Mouse (Mus musculus) liver, postnatal 0 days (tissue): ENCODE measurements around the gene Acsbg2.

Experiments used
- CTCF ChIP-seq: sonication (generic); IDR thresholded peaks from 2 replicates; pipeline ENCODE4 v1.5.1; 2016; ENCODE audit warnings: antibody characterized with exemption, low read depth
- EP300 ChIP-seq: IDR thresholded peaks from 2 replicates; pipeline ENCODE4 v1.6.1; 2016; ENCODE audit warnings: antibody characterized with exemption, low read depth, mild to moderate bottlenecking

DNA sequence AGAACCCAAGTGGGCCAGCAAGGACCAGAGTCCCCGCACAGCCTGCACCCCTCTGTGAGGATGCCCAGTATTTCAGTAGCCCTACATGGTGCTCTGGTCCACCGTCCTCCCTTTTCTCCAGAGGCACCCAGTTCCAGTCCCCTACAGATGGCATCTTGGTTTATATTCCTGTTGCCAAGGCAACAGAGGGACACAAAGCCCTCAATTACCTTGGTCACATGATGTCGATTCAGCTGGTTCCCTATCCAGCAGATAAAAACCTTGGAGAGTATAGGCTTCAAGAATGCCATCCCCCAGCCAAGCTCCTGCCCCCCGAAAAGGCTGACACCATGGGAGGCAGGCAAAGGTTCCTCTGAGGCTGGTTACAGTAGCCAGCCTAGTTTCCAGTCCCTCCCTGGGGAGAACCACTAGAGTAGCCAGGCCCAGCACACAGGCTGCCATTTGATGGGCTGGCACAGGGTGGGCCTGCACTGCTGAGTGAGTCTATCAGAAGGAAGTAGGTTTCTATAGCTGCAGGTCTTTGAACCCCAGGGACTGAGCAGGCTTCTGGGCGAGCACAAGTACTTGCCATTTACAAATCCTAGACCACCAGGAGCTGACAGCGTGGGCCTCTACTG lies 22.4 kb upstream of the Acsbg2 start:
- TF ChIP-seq CTCF (no peak), EP300 (no peak)
